Mouse (Mus musculus) layer of hippocampus, adult 9-11 months (tissue): ENCODE measurements around the gene Avpr1b.
"Not testable (repeated sequence)": the region's sequence is repeated elsewhere in the genome, so short reads cannot be mapped to it uniquely, and the experiment has no call there.

Source experiments
- DNase-seq: peaks from one replicate; pipeline ENCODE4 v3.0.0; 2022

Gene Avpr1b

GRCm38 (mm10) chr1:131623644-131624043 lies 24.6 kb downstream of the Avpr1b start:
- no peak for DNase-seq

- DNase-seq: no peak
Observed at GRCm38 (mm10) chr1:131624175-131624835, 25.3 kb downstream of the Avpr1b start.

GRCm38 (mm10) chr1:131626200-131626599 lies 27.2 kb downstream of the Avpr1b start:
- DNase-seq: no peak

- DNase-seq: not testable (repeated sequence)
Observed at GRCm38 (mm10) chr1:131632216-131632615, 33.2 kb downstream of the Avpr1b start.

GRCm38 (mm10) chr1:131634495-131634894 lies 35.5 kb downstream of the Avpr1b start:
- DNase-seq: no peak

GRCm38 (mm10) chr1:131637791-131638540 lies 38.9 kb downstream of the Avpr1b start, which contains the start of gene Ctse:
Ctse (plus strand) TSS chr1:131638306.
- DNase-seq: no peak

- DNase-seq: no peak
Observed at GRCm38 (mm10) chr1:131638541-131639421, 39.7 kb downstream of the Avpr1b start.

GRCm38 (mm10) chr1:131640062-131640461 lies 41.0 kb downstream of the Avpr1b start:
- DNase-seq: no peak

GRCm38 (mm10) chr1:131641565-131641964 lies 42.5 kb downstream of the Avpr1b start:
- no peak for DNase-seq

GRCm38 (mm10) chr1:131642251-131642650 lies 43.2 kb downstream of the Avpr1b start:
- no peak for DNase-seq

- no peak for DNase-seq
Observed at GRCm38 (mm10) chr1:131652670-131653443, 53.8 kb downstream of the Avpr1b start.

- DNase-seq: no peak
Observed at GRCm38 (mm10) chr1:131655601-131656000, 56.6 kb downstream of the Avpr1b start.

GRCm38 (mm10) chr1:131657945-131658354 lies 58.9 kb downstream of the Avpr1b start:
- peak; percentile 95 for DNase-seq

GRCm38 (mm10) chr1:131659512-131660085 lies 60.6 kb downstream of the Avpr1b start:
- DNase-seq: no peak

GRCm38 (mm10) chr1:131660266-131660665 lies 61.2 kb downstream of the Avpr1b start:
- no peak for DNase-seq

- no peak for DNase-seq
Observed at GRCm38 (mm10) chr1:131660716-131661472, 61.9 kb downstream of the Avpr1b start.
